Mouse (Mus musculus) embryonic facial prominence, embryonic 15.5 days (tissue): ENCODE results near the gene Lrrc31. TPM values are rescaled to one million over a fixed set of nuclear protein-coding genes. Genes with fewer than 3 reads are reported as not detected.

Experiments used
- ATAC-seq: fragments of 200-750 bp; cut with Nextera tagmentation; 2 replicates; pipeline ENCODE4 v1.8.0; 2017; ENCODE audit warnings: low read depth, moderate TSS enrichment; ENCODE audit not compliant: insufficient number of reproducible peaks, low FRiP score, low TSS enrichment
- H3K27ac ChIP-seq: fragments of 300-500 bp; sonication (generic); replicated peaks from 2 replicates; pipeline ENCODE4 v1.5.1; 2015; ENCODE audit warnings: mild to moderate bottlenecking, inconsistent platforms
- H3K27me3 ChIP-seq: fragments of 300-500 bp; sonication (generic); 2 replicates; pipeline ENCODE4 v1.6.1; 2015; ENCODE audit warnings: inconsistent platforms
- H3K36me3 ChIP-seq: fragments of 300-500 bp; sonication (generic); 2 replicates; pipeline ENCODE4 v1.6.1; 2015; ENCODE audit warnings: mild to moderate bottlenecking, inconsistent platforms
- H3K4me1 ChIP-seq: fragments of 300-500 bp; sonication (generic); 2 replicates; pipeline ENCODE4 v1.6.1; 2015; ENCODE audit warnings: inconsistent platforms
- H3K4me2 ChIP-seq: fragments of 300-500 bp; sonication (generic); replicated peaks from 2 replicates; pipeline ENCODE4 v1.6.1; 2015; ENCODE audit warnings: mild to moderate bottlenecking, inconsistent platforms
- H3K4me3 ChIP-seq: fragments of 300-500 bp; sonication (generic); replicated peaks from 2 replicates; pipeline ENCODE4 v1.5.1; 2015; ENCODE audit warnings: mild to moderate bottlenecking, inconsistent platforms
- H3K9ac ChIP-seq: fragments of 300-500 bp; sonication (generic); 2 replicates; pipeline ENCODE4 v1.6.1; 2015; ENCODE audit warnings: inconsistent platforms
- H3K9me3 ChIP-seq: fragments of 300-500 bp; sonication (generic); replicated peaks from 2 replicates; pipeline ENCODE4 v1.6.1; 2016; ENCODE audit warnings: inconsistent platforms
- WGBS: fragments of 180-500 bp; shearing (Covaris S2); methylation state at CpG from one replicate; pipeline ENCODE4 v1.1.7; 2015; 5-methylcytosine and 5-hydroxymethylcytosine counted together
- polyA plus RNA-seq: library from polyadenylated mRNA; unstranded; fragments of >200 nt; fragmentation: Nextera tagmentation; extraction: Ambion mirVana; gene quantifications from 2 replicates; pipeline ENCODE4 v1.2.1, GENCODE M21; 2015

Lrrc31 gene
- polyA plus RNA-seq, 1 experiment from 2014 or later, result 1.9 TPM

DNA sequence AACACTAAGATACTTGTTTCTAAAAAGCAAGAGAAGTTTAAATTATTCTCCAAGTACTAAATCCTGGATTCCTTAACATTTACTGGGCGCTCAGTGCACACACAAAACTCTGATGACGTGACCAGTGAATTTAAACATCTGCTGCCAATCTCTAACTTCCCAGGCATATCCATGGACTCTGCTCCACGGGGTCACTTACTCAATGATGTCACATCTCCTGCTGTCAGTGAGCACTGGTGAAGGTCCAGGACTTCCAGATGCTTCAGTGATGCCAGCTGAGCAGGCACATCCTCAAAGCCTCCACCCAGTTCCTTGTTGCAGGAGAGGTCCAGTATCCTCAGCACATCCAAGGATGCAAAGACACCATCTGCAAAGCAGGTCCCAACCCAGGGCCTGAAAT lies 12.4 kb downstream of the Lrrc31 start:
- Histone ChIP-seq H3K9ac (no peak overlapping the region), H3K9me3 (no peaks in the 10 kb centered on the region), H3K27ac (no peak overlapping the region), H3K4me1 (no peaks in the 10 kb centered on the region), H3K36me3 (no peaks in the 10 kb centered on the region), H3K4me3 (no peak overlapping the region), H3K27me3 (no peaks in the 10 kb centered on the region), H3K4me2 (no peak overlapping the region)
- ATAC-seq, result no peak
- WGBS, result 67% methylated on average over 3 of the region's 3 CpGs

DNA sequence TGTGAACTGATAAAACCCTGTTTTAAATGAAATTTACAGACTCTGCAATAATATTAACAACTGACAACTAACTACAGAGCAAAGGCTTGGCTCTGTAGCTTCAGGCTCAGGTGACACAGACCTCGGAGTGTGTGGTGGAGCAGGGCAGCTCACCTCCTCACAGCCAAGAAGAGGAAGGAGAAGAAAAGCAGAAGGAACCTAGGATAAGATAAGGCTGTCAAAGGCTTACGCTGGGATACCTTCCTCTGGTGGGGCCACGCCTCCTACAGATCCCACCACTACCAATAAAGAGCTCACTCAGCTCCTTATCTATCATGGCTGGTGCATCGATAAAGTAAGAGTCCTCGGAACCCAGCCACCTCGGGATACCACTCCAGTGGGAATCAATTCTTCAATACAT lies 16.5 kb downstream of the Lrrc31 start:
- Histone ChIP-seq H3K9ac (no peak overlapping the region), H3K36me3 (no peaks in the 10 kb centered on the region), H3K27me3 (no peaks in the 10 kb centered on the region), H3K27ac (no peak overlapping the region), H3K4me2 (no peak overlapping the region), H3K4me1 (no peaks in the 10 kb centered on the region), H3K9me3 (no peaks in the 10 kb centered on the region), H3K4me3 (no peak overlapping the region)
- 76% methylated on average over 6 of the region's 6 CpGs for WGBS
- no peak for ATAC-seq

DNA sequence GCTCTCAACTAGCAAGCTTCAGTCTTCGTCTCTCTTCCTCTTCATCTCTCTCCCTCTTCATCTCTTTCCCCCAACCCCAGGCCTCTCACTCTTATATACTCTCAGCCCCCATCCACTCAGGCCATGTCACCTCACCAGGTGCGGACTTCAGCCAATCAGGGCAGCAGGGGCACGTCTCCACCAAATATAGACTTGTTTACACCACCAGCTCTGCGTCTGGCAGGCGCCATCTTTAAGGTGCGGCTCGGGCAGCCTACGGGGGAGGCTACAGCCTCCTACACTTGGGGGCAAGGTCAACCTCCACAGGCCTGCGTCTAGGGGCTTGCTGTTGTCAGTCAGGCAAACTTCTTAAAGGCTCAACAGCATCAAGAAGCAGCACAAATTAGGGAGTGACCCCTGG lies 41.2 kb downstream of the Lrrc31 start:
- H3K4me3 ChIP-seq, result no peak overlapping the region
- H3K27me3 ChIP-seq, result no peaks in the 10 kb centered on the region
- no peak for ATAC-seq
- WGBS, result 82% methylated on average over 9 of the region's 9 CpGs
- no peaks in the 10 kb centered on the region for H3K4me1 ChIP-seq
- no peak overlapping the region for H3K9ac ChIP-seq
- H3K4me2 ChIP-seq, result no peak overlapping the region
- no peaks in the 10 kb centered on the region for H3K36me3 ChIP-seq
- no peaks in the 10 kb centered on the region for H3K9me3 ChIP-seq
- no peak overlapping the region for H3K27ac ChIP-seq

DNA sequence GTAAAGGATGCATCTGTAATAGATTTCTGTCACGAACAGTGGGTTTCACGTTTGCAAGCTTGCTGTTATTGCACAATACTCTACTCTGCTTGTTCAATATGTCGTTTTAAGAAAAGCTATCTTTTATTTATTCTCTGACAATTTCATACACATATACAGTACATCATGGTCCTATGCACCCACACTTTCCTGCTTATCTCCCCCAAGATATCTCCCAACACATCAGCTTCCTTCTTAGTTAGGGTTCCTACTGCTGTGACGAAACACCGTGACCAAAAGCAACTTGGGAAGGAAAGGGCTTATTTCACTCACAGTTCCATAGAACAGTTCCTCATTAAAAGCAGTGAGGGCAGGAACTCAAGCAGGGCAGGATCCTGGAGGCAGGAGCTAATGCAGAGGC lies 43.7 kb downstream of the Lrrc31 start:
- Histone ChIP-seq H3K4me2 (no peak overlapping the region), H3K9me3 (no peaks in the 10 kb centered on the region), H3K27me3 (no peaks in the 10 kb centered on the region), H3K9ac (no peak overlapping the region), H3K4me3 (no peak overlapping the region), H3K27ac (no peak overlapping the region), H3K36me3 (no peaks in the 10 kb centered on the region), H3K4me1 (no peaks in the 10 kb centered on the region)
- 78% methylated on average over 5 of the region's 5 CpGs for WGBS
- ATAC-seq, result no peak

DNA sequence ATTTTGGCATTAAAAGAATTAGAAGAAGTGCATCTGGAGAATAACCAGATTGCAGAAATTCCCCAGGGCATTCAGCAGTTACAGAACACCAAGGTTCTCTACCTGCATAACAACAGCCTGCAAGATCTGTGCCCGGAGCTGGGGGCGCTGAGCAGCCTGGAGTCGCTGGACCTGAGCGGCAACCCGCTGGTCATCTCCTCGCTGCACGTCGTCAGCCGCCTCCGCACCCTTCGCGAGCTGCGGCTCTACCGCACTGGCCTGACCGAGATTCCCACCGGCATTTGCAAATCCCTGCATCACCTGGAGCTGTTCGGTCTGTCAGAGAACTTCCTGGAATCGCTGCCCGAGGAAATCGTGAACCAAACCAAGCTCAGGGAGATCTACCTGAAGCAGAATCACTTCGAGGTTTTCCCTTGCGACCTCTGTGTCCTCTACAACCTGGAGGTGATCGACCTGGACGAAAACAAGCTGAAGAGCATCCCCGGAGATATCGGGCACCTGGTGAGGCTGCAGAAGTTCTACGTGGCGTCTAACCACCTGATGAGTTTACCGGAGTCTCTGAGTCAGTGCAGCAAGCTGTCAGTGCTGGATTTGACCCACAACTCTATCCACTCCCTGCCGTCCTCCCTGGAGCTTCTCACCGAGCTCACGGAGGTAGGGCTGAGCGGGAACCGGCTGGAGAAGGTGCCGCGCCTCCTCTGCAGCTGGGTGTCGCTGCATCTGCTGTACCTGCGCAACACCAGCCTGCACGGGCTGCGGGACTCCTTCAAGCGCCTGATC lies 49.4 kb downstream of the Lrrc31 start:
- Histone ChIP-seq H3K9ac (no peak overlapping the region), H3K4me2 (peak overlapping the region; percentile 66), H3K9me3 (no peaks in the 10 kb centered on the region), H3K27ac (no peak overlapping the region), H3K36me3 (no peaks in the 10 kb centered on the region), H3K4me3 (peak overlapping the region; percentile 29), H3K27me3 (peaks cover 17% of the 10 kb centered on the region), H3K4me1 (peaks cover 17% of the 10 kb centered on the region)
- under 1% methylated on average over 41 of the region's 41 CpGs for WGBS
- no peak; the same call in 1 of the 2 replicates for ATAC-seq

DNA sequence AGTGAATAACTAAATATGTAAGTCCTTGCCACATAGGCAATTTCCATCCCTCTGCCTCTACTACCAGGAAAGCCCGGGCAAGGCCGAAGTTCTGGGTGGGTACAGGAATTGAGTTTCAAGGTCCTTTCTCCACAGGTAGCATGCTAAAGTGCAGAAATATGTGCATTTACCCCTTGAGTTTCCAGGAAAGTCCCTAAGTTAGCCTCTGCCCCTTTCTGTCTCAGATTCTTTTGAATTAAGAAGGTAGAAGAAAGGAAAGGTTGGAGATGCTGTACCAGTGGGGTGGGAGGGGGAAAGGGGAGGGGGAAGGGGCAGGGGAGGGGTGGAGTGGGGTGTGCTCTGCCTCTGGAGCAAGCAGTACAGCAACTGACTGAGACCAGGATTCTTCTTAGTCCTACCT lies 51.2 kb downstream of the Lrrc31 start:
- no peak for ATAC-seq
- Histone ChIP-seq H3K9me3 (no peaks in the 10 kb centered on the region), H3K27me3 (peaks cover 17% of the 10 kb centered on the region), H3K27ac (no peak overlapping the region), H3K4me3 (no peak overlapping the region), H3K4me1 (peaks cover 17% of the 10 kb centered on the region), H3K9ac (no peak overlapping the region), H3K36me3 (no peaks in the 10 kb centered on the region), H3K4me2 (no peak overlapping the region)
- WGBS, result 86% methylated on average over 2 of the region's 2 CpGs

DNA sequence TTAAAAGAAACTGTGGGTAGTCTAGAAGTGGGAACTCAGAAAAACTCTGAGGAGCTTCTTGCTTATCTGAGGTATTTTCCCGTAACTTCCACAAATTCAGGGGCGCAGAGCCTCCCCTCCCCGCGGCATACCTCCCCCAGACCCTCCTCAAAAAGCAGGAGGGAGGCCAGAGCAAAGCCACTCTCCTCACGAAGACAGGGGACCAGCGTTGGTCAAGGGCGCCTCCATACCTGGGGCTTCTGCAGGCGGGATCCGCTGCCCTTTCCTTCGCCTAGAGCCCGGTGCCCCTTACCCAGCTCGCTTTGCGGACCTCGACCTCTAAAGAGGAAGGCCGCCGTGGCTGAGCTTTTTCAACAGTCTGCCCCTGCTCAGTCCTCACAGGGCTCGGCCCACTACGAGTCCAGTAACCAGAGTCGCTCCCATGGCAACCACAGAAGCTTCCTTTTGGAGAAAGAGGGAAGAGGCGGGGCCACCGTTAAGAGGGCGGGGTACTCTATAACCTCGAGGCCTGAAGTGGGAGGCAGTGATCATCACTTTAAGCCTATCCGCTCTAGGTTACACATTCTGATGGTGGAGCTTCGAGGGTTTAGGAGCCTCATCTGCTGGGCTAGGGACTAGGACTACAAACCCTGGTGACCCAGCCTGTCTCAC lies 52.1 kb downstream of the Lrrc31 start, which contains the start of gene Lrrc34:
Gene Lrrc34, minus strand, starts transcription at position 430 of the 651 bp plus-strand sequence.
- ATAC-seq, result peak; percentile 61
- H3K4me3 ChIP-seq, result peak within 1 kb of the TSS; percentile 40
- WGBS, result 3% methylated on average over 25 of the region's 25 CpGs
- H3K27me3 ChIP-seq, result peaks cover 17% of the 10 kb centered on the region
- H3K4me2 ChIP-seq, result peak within 1 kb of the TSS; percentile 55
- H3K9me3 ChIP-seq, result no peaks in the 10 kb centered on the region
- peaks cover 17% of the 10 kb centered on the region for H3K4me1 ChIP-seq
- no peak within 1 kb of the TSS for H3K9ac ChIP-seq
- no peak within 1 kb of the TSS for H3K27ac ChIP-seq
- no peaks in the 10 kb centered on the region for H3K36me3 ChIP-seq

DNA sequence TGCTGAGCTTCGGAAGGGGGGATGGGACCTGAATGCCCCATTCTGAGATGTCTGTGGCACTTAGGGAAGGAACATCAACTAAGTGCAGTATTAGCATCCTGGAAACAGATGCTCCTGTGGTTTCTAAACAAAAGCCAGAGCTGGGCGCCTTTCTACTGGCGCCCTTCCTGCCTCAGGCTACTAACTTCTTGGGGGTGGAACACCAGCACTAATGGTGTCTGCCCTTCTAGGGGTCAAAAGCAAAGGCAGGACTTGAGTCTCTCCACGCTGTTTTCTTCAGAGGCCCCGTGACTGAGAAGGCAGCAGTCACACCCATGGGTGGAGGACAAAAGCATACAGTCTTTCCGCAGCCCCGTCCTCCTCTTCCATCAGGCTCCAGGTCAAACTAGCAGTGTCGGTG lies 52.9 kb downstream of the Lrrc31 start:
- H3K9ac ChIP-seq, result no peak overlapping the region
- 28% methylated on average over 8 of the region's 8 CpGs for WGBS
- H3K36me3 ChIP-seq, result no peaks in the 10 kb centered on the region
- H3K9me3 ChIP-seq, result no peaks in the 10 kb centered on the region
- H3K4me1 ChIP-seq, result peaks cover 17% of the 10 kb centered on the region
- no peak overlapping the region for H3K4me2 ChIP-seq
- no peak overlapping the region for H3K27ac ChIP-seq
- H3K4me3 ChIP-seq, result no peak overlapping the region
- peaks cover 17% of the 10 kb centered on the region for H3K27me3 ChIP-seq
- ATAC-seq, result no peak

DNA sequence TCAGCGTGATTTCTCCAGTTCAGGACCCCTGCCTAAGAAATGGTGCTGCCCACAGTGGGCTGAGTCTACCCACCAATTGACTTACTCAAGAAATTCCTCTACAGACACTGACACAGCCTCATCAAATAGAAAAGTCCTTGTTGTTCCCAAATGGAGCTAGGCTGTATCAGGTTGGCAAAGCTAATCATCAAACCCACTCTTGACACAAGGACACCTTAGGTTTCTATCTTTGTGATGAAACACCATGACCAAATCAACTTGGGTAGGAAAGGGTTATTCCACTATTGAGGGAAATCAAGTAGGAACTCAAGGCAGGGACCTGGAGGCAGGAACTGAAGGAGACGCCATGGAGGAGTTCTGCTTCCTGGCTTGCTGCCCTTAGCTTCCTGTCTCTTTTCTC lies 55.4 kb downstream of the Lrrc31 start, which contains the start of gene Lrriq4:
Gene Lrriq4, plus strand, starts transcription at position 301 of the 400 bp plus-strand sequence.
- ATAC-seq, result no peak

DNA sequence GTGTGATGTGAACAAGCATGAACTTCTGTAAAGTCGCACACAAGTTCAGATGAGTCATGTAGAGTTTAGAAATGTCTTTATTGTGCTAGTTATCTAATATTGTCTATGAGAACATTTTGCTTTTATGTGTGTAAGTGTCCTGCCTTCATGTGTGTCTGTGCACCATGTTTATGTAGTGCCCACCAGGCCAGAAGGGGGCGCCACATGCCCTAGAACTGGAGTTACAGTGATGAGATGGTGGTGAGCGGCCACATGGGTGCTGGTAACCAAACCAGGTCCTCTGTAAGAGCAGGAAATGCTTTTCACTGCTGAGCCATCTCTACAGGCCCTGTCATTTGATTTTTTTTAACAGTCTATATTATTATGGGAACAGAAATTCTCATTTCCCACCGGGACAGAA lies 64.0 kb downstream of the Lrrc31 start:
- ATAC-seq, result no peak
- Histone ChIP-seq H3K9ac (no peak overlapping the region), H3K27me3 (no peaks in the 10 kb centered on the region), H3K4me3 (no peak overlapping the region), H3K36me3 (no peaks in the 10 kb centered on the region), H3K9me3 (no peaks in the 10 kb centered on the region), H3K27ac (no peak overlapping the region), H3K4me2 (no peak overlapping the region), H3K4me1 (no peaks in the 10 kb centered on the region)
- WGBS, result 80% methylated on average over 4 of the region's 4 CpGs

More for the DNA sequence above, 55.4 kb downstream of the Lrrc31 start, which contains the start of gene Lrriq4:
- Histone ChIP-seq H3K4me3 (no peak within 1 kb of the TSS), H3K9ac (no peak within 1 kb of the TSS), H3K27me3 (0 out of 2 replicates have a peak, but pooled peaks cover 8% of the 10 kb centered on the region), H3K9me3 (no peaks in the 10 kb centered on the region), H3K4me2 (no peak within 1 kb of the TSS), H3K4me1 (0 out of 2 replicates have a peak, but pooled peaks cover 7% of the 10 kb centered on the region), H3K27ac (no peak within 1 kb of the TSS), H3K36me3 (no peaks in the 10 kb centered on the region)
- 47% methylated on average over 2 of the region's 2 CpGs for WGBS

DNA sequence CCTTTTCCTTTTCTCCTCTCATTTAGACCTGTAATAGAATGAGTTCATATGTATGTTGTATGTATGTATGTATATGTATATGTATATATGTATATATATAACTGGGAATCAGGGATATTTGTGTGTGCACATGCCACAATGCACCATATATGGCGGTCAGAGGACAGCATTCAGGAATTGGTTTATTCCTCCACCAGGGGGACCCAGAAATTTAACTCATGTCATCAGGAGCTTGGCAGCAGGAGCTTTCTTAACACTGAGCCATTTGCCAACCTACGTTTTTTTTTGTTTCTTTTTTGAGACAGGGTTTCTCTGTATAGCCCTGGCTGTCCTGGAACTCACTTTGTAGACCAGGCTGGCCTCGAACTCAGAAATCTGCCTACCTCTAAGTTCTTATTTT lies 66.0 kb downstream of the Lrrc31 start:
- no peak for ATAC-seq
- no peaks in the 10 kb centered on the region for H3K27me3 ChIP-seq
- H3K4me2 ChIP-seq, result no peak overlapping the region
- 53% methylated on average over 3 of the region's 3 CpGs for WGBS
- H3K36me3 ChIP-seq, result no peaks in the 10 kb centered on the region
- no peaks in the 10 kb centered on the region for H3K4me1 ChIP-seq
- H3K4me3 ChIP-seq, result no peak overlapping the region
- no peaks in the 10 kb centered on the region for H3K9me3 ChIP-seq
- H3K9ac ChIP-seq, result no peak overlapping the region
- H3K27ac ChIP-seq, result no peak overlapping the region
